Mouse (Mus musculus) CD4-positive, CD25-positive, alpha-beta regulatory T cell, adult 9 weeks (primary cell): Measurements from ENCODE around the gene Egln2. TPM values are rescaled to one million over a fixed set of nuclear protein-coding genes. Genes with fewer than 3 reads are reported as not detected.

Experiments
- polyA plus RNA-seq: library from polyadenylated mRNA; unstranded; fragments of 100-300 nt; shearing (Covaris generic); gene quantifications from one replicate; pipeline ENCODE4 v1.2.1, GENCODE M21; 2017

Gene Egln2
- polyA plus RNA-seq: 82.5 TPM

GRCm38 (mm10) chr7:27166614-27167474, at the start of gene Egln2:
Gene Egln2, minus strand, starts transcription at chr7:27166802.

GRCm38 (mm10) chr7:27195681-27196611, 29.3 kb upstream of the Egln2 start, which contains the start of the genes BC024978 and Snrpa:
Gene BC024978, plus strand, starts transcription at chr7:27195781.
Gene Snrpa, minus strand, starts transcription at chr7:27196271.

GRCm38 (mm10) chr7:27180837-27181695, 14.5 kb upstream of the Egln2 start, which contains the start of the genes Gm21983 and Mia:
Gene Gm21983, minus strand, starts transcription at chr7:27181086.
Gene Mia, minus strand, starts transcription at chr7:27181157.

GRCm38 (mm10) chr7:27178324-27179216, 12.0 kb upstream of the Egln2 start, which contains the start of gene Rab4b:
Gene Rab4b, minus strand, starts transcription at chr7:27178896.

GRCm38 (mm10) chr7:27153205-27153764, 13.3 kb downstream of the Egln2 start, which contains the start of gene Cyp2t4:
Gene Cyp2t4, plus strand, starts transcription at chr7:27153714.

GRCm38 (mm10) chr7:27119676-27120075, 46.9 kb downstream of the Egln2 start, which contains the start of gene Cyp2f2:
Gene Cyp2f2, plus strand, starts transcription at chr7:27119909.

Other genes starting within 250 kb of the Egln2 start
- not detected for gene Cyp2a22, start 227.4 kb downstream of the Egln2 start, polyA plus RNA-seq
- gene Cyp2a12, start 137.7 kb downstream of the Egln2 start, polyA plus RNA-seq: not detected
- not detected for gene Cyp2f2, start 46.9 kb downstream of the Egln2 start, polyA plus RNA-seq
- not detected for gene Cyp2t4, start 13.1 kb downstream of the Egln2 start, polyA plus RNA-seq
- gene Rab4b, start 12.1 kb upstream of the Egln2 start, polyA plus RNA-seq: 171 TPM
- gene Gm21983, start 14.3 kb upstream of the Egln2 start, polyA plus RNA-seq: 0.52 TPM
- gene Mia, start 14.4 kb upstream of the Egln2 start, polyA plus RNA-seq: not detected
- gene BC024978, start 29.0 kb upstream of the Egln2 start, polyA plus RNA-seq: 1.8 TPM
- 118 TPM for gene Snrpa, start 29.5 kb upstream of the Egln2 start, polyA plus RNA-seq
- gene Itpkc, start 61.9 kb upstream of the Egln2 start, polyA plus RNA-seq: 3.1 TPM
- gene Coq8b, start 66.2 kb upstream of the Egln2 start, polyA plus RNA-seq: 29.0 TPM
- 0.29 TPM for gene Numbl, start 91.6 kb upstream of the Egln2 start, polyA plus RNA-seq
- gene Ltbp4, start 170.9 kb upstream of the Egln2 start, polyA plus RNA-seq: 0.55 TPM
- 101 TPM for gene Shkbp1, start 189.2 kb upstream of the Egln2 start, polyA plus RNA-seq
- 1.2 TPM for gene Gm20479, start 190.6 kb upstream of the Egln2 start, polyA plus RNA-seq